Mouse (Mus musculus) brain, adult 10 weeks (tissue): ENCODE results near the gene Gcsam. TPM values are rescaled to one million over a fixed set of nuclear protein-coding genes. Genes with fewer than 3 reads are reported as not detected.

Experiments
- polyA plus RNA-seq: library from polyadenylated mRNA; stranded (reverse); fragments of 350-450 nt; fragmentation: Illumina TruSeq; extraction: RNeasy Lipid Tissue Mini Kit (QIAGEN cat#74804); gene quantifications from one replicate; pipeline ENCODE4 v1.2.3, GENCODE M21; 2015; ENCODE audit warnings: low read depth, low replicate concordance

The Gcsam gene
- polyA plus RNA-seq: not detected

DNA sequence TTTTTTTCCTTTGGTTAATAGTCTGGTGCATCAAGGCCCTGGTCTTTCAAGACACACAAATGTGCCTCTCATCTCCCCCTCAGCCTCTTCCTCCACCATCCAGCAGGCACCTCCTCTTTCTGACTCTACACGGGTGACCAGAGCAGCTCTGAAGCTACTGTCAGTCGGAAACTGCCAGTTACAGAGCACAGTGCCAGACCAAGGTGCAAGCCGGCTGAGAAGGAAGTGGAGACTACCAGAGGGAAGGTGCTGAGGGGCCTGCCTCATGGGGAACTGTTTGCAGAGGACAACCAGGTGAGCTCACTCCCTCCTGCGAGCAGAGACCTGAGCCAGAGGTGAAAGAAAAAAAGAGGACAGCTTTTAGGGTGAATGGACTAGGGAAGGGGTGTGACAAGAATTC is at the start of gene Gcsam:
Gcsam (plus strand) TSS at position 114 of the 400 bp plus-strand sequence.

DNA sequence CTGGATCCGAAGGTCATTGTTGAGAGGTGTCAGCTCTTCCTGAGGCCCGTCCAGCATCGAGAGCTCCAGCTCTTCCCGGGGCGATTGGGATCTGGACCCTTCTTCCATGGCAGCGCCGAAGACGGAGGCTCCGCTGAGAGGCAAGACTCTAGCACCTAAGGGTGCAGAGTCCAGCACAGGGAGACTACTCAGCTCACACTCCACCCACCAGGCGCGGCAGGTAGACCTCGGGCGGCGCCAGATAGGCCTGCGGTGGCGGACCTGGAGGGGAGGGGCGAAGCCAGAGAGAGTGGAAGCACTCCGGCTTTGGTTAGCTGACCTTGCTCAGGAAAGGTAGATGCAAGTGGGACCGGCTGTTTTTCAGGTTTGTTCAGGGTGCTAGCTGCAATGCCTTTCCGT is 43.8 kb downstream of the Gcsam start, which contains the start of gene BC016579:
BC016579 (minus strand) TSS at position 135 of the 399 bp plus-strand sequence.

Other genes starting within 250 kb of the Gcsam start
- gene Cd200, start 201.3 kb upstream of the Gcsam start, polyA plus RNA-seq: 146 TPM
- gene Gm609, start 117.4 kb upstream of the Gcsam start, polyA plus RNA-seq: 0.16 TPM
- not detected for gene Gm17783, start 78.3 kb upstream of the Gcsam start, polyA plus RNA-seq
- not detected for gene Slc9c1, start 75.1 kb upstream of the Gcsam start, polyA plus RNA-seq
- gene BC016579, start 43.7 kb downstream of the Gcsam start, polyA plus RNA-seq: 0.48 TPM
- gene Tmprss7, start 83.3 kb downstream of the Gcsam start, polyA plus RNA-seq: 1.9 TPM
- 426 TPM for gene Tagln3, start 114.2 kb downstream of the Gcsam start, polyA plus RNA-seq
- gene Abhd10, start 132.6 kb downstream of the Gcsam start, polyA plus RNA-seq: 23.6 TPM